Mouse (Mus musculus) embryonic facial prominence, embryonic 11.5 days (tissue): Measurements from ENCODE around the gene Zfp865. TPM values are rescaled to one million over a fixed set of nuclear protein-coding genes. Genes with fewer than 3 reads are reported as not detected.

Experiments
- ATAC-seq: fragments of 200-750 bp; cut with Nextera tagmentation; replicated peaks from 2 replicates; pipeline ENCODE4 v1.8.0; 2017; ENCODE audit warnings: low read depth; ENCODE audit not compliant: insufficient number of reproducible peaks, low FRiP score, low TSS enrichment
- DNase-seq: peaks from one replicate; pipeline ENCODE4 v3.0.0-alpha.2; 2015; ENCODE audit warnings: low spot score
- H3K27ac ChIP-seq: fragments of 300-500 bp; sonication (generic); replicated peaks from 2 replicates; pipeline ENCODE4 v1.5.1; 2014; ENCODE audit warnings: mild to moderate bottlenecking, low read depth, low read length, control low read depth
- H3K27me3 ChIP-seq: fragments of 300-500 bp; sonication (generic); 2 replicates; pipeline ENCODE4 v1.6.1; 2014; ENCODE audit warnings: mild to moderate bottlenecking, low read length, moderate library complexity, mixed read lengths; ENCODE audit not compliant: control insufficient read depth, insufficient read depth
- H3K36me3 ChIP-seq: fragments of 300-500 bp; sonication (generic); replicated peaks from 2 replicates; pipeline ENCODE4 v1.6.1; 2014; ENCODE audit warnings: low read depth, mild to moderate bottlenecking, low read length, moderate library complexity, mixed read lengths; ENCODE audit not compliant: control insufficient read depth, insufficient read depth
- H3K4me1 ChIP-seq: fragments of 300-500 bp; sonication (generic); 2 replicates; pipeline ENCODE4 v1.6.1; 2014; ENCODE audit warnings: low read length, mixed read lengths; ENCODE audit not compliant: control insufficient read depth, insufficient read depth
- H3K4me2 ChIP-seq: fragments of 300-500 bp; sonication (generic); 2 replicates; pipeline ENCODE4 v1.6.1; 2014; ENCODE audit warnings: low read depth, mild to moderate bottlenecking, control low read depth, low read length, moderate library complexity
- H3K4me3 ChIP-seq: fragments of 300-500 bp; sonication (generic); 2 replicates; pipeline ENCODE4 v1.5.1; 2014; ENCODE audit warnings: low read depth, low read length, control low read depth
- H3K9ac ChIP-seq: fragments of 300-500 bp; sonication (generic); replicated peaks from 2 replicates; pipeline ENCODE4 v1.6.1; 2014; ENCODE audit warnings: mild to moderate bottlenecking, control low read depth, low read length
- H3K9me3 ChIP-seq: fragments of 300-500 bp; sonication (generic); replicated peaks from 2 replicates; pipeline ENCODE4 v1.6.1; 2016; ENCODE audit warnings: mild to moderate bottlenecking, low read length, inconsistent platforms, mixed read lengths; ENCODE audit not compliant: control insufficient read depth
- whole genome bisulfite sequencing: fragments of 180-500 bp; shearing (Covaris S2); extraction: QIAGEN DNeasy Blood & Tissue Kit; methylation state at CpG from one replicate; pipeline ENCODE4 v1.1.7; 2014; 5-methylcytosine and 5-hydroxymethylcytosine counted together
- polyA plus RNA-seq: library from polyadenylated mRNA; unstranded; fragments of >200 nt; fragmentation: Nextera tagmentation; extraction: Ambion mirVana; gene quantifications from 2 replicates; pipeline ENCODE4 v1.2.1, GENCODE M21; 2014

The Zfp865 gene
- polyA plus RNA-seq, 1 experiment from 2014 or later = 4.5 TPM

DNA sequence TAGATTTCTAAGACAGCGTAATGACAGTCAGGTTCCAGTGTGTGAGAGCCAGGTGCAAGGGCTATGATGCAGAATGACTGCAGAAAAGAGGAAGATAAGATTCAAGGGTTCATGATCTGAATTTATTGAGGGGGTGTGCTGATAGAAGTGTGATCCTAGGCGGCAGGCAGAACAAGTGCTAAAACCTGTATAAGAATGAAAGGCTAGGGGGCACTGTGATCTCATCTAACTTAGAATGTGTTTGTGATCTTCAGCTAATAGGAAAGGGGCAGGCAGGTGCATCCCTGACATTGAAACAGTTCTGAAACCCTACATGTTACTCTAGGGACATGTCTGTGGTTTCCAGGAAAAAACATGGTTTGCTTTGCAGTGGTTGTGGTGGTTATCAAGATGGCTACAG is 25.9 kb downstream of the Zfp865 start:
- H3K9ac ChIP-seq = no peak overlapping the region
- H3K9me3 ChIP-seq = no peaks in the 10 kb centered on the region
- H3K27me3 ChIP-seq = no peaks in the 10 kb centered on the region
- H3K4me3 ChIP-seq = no peak overlapping the region
- DNase-seq = no peak
- no peaks in the 10 kb centered on the region for H3K4me1 ChIP-seq
- 66% methylated on average over 2 of the region's 2 CpGs for WGBS
- H3K4me2 ChIP-seq = no peak overlapping the region
- no peak for ATAC-seq
- H3K36me3 ChIP-seq = no peaks in the 10 kb centered on the region
- no peak overlapping the region for H3K27ac ChIP-seq

- Histone ChIP-seq H3K27ac (no peak overlapping the region), H3K4me2 (no peak overlapping the region), H3K4me1 (no peaks in the 10 kb centered on the region), H3K9ac (no peak overlapping the region), H3K9me3 (no peaks in the 10 kb centered on the region), H3K4me3 (no peak overlapping the region), H3K27me3 (peaks cover 3% of the 10 kb centered on the region), H3K36me3 (no peaks in the 10 kb centered on the region)
- DNase-seq = peak; percentile 30
- 31% methylated on average over 2 of the region's 2 CpGs for WGBS
- no peak for ATAC-seq
Measured at GRCm38 (mm10) chr7:5047313-5047712, 27.1 kb downstream of the Zfp865 start.

DNA sequence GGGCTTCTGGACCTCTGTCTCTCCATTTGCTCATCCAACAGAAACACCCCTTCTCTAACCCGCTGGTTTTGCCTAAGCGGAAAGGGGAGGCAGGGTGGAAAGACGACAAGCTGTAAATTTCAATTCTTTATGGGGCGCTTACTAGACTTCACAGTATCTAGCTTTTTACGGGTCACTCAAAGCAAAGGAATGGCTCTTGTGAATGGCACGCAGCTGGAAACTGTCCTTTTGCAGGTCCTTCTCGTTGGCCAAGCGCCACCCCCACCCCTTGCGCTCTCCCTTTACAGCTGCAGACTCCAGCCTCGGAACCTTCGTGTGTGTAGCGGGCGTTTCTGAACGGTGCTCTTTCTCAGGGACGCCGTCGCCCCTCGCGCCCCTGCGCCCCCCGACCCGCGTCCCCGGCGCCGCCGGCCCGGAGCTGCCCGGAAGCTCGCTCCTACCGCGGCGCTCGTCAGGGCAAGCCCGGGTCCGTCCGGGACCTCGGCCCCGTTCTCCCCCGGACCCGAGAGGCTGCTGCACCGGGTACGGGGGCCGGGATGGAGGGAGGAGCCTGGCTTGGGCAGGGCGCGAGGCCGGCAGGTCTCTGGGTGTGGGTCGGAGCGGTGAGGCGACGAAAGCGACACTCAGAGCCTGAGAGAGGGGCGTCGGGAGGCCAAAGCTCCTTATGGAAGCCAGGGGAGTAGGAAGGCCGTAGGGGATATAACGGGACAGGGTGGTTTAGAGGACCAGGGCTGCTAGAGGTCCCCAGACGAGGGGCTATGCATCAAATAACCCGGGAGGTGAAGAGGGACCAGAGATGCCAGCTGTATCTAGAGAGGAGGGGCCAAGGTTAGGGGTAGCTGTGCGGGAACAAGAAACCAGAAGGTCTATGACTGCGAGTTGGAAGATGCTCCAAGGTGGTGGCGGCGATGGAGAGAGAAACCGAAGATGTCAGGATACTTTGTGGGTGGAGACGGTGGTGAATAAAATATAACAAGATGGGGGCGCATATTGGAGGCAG is 31.3 kb downstream of the Zfp865 start, which contains the start of gene Zfp580:
Gene Zfp580, plus strand, starts transcription at position 346 of the 1,000 bp plus-strand sequence.
- H3K36me3 ChIP-seq = no peaks in the 10 kb centered on the region
- H3K27ac ChIP-seq = no peak within 1 kb of the TSS; the same call in 1 of the 2 replicates
- peak; percentile 77 for ATAC-seq
- peaks cover 43% of the 10 kb centered on the region for H3K27me3 ChIP-seq
- peak within 1 kb of the TSS; percentile 67 for H3K4me3 ChIP-seq
- H3K9me3 ChIP-seq = no peaks in the 10 kb centered on the region
- peak within 1 kb of the TSS; percentile 82 for H3K9ac ChIP-seq
- under 1% methylated on average over 62 of the region's 65 CpGs for WGBS
- H3K4me1 ChIP-seq = peaks cover 8% of the 10 kb centered on the region
- peak; percentile 83 for DNase-seq
- peak within 1 kb of the TSS; percentile 77 for H3K4me2 ChIP-seq

- no peaks in the 10 kb centered on the region for H3K9me3 ChIP-seq
- H3K4me1 ChIP-seq = peaks cover 8% of the 10 kb centered on the region
- H3K4me3 ChIP-seq = peak overlapping the region; percentile 67
- no peak for ATAC-seq
- peak; percentile 22 for DNase-seq
- peak overlapping the region; percentile 82 for H3K9ac ChIP-seq
- WGBS = 6% methylated on average over 12 of the region's 12 CpGs
- no peaks in the 10 kb centered on the region for H3K36me3 ChIP-seq
- peaks cover 47% of the 10 kb centered on the region for H3K27me3 ChIP-seq
- H3K4me2 ChIP-seq = peak overlapping the region; percentile 77
- no peak overlapping the region for H3K27ac ChIP-seq
Measured at GRCm38 (mm10) chr7:5052438-5052837, 32.3 kb downstream of the Zfp865 start.

GRCm38 (mm10) chr7:5052931-5053343 is 32.8 kb downstream of the Zfp865 start:
- peaks cover 8% of the 10 kb centered on the region for H3K4me1 ChIP-seq
- WGBS = 3% methylated on average over 45 of the region's 45 CpGs
- ATAC-seq = no peak

GRCm38 (mm10) chr7:5053456-5054179 is 33.4 kb downstream of the Zfp865 start:
- H3K36me3 ChIP-seq = no peaks in the 10 kb centered on the region
- 7% methylated on average over 32 of the region's 32 CpGs for WGBS
- H3K27ac ChIP-seq = no peak overlapping the region
- H3K4me2 ChIP-seq = peak overlapping the region; percentile 77
- no peak for ATAC-seq
- no peaks in the 10 kb centered on the region for H3K9me3 ChIP-seq
- peak overlapping the region; percentile 67 for H3K4me3 ChIP-seq
- DNase-seq = peak; percentile 35
- H3K27me3 ChIP-seq = peaks cover 47% of the 10 kb centered on the region
- peaks cover 8% of the 10 kb centered on the region for H3K4me1 ChIP-seq
- no peak overlapping the region; the same call in 1 of the 2 replicates for H3K9ac ChIP-seq

More at GRCm38 (mm10) chr7:5052931-5053343, 32.8 kb downstream of the Zfp865 start:
- Histone ChIP-seq H3K9me3 (no peaks in the 10 kb centered on the region), H3K4me3 (peak overlapping the region; percentile 67), H3K27ac (no peak overlapping the region), H3K9ac (peak overlapping the region; percentile 46), H3K4me2 (peak overlapping the region; percentile 77), H3K27me3 (peaks cover 47% of the 10 kb centered on the region), H3K36me3 (no peaks in the 10 kb centered on the region)
- no peak for DNase-seq

DNA sequence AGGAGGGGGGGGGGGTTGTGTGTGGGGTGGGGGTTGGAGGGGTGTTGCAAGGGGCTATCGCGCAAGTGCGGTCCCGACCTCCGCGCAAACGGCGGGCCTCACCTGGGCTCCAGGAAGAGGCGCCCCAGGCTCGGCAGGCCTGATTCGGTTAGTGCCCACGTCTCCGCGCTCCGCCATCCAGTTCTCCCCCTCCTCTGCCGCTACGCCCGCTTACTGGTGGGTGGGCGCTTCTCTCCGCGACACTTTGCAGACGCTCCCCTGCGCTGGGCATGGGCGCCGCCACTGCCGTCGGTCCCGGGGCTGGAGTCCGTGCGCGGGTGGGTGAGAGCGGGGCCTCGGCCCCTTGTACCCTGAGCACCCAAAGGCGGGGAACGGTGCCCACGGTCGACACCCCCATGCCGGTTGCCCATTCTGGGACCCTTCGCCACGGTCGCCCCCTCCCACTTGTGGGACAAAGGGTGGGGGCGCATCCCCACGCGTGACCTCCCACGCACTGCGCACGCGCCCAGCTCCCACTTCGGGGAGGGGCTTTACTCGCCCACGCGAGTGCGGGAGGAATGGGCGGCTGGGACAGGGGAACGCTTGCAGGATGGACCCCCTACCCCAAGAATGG is 36.6 kb downstream of the Zfp865 start:
- no peaks in the 10 kb centered on the region for H3K36me3 ChIP-seq
- H3K9me3 ChIP-seq = no peaks in the 10 kb centered on the region
- peaks cover 14% of the 10 kb centered on the region for H3K4me1 ChIP-seq
- peak overlapping the region; percentile 71 for H3K9ac ChIP-seq
- 4% methylated on average over 55 of the region's 55 CpGs for WGBS
- peak; percentile 58 for DNase-seq
- no peak for ATAC-seq
- peaks cover 47% of the 10 kb centered on the region for H3K27me3 ChIP-seq
- H3K27ac ChIP-seq = no peak overlapping the region
- peak overlapping the region; percentile 83 for H3K4me2 ChIP-seq
- H3K4me3 ChIP-seq = peak overlapping the region; percentile 49
